Mouse (Mus musculus) hindbrain, postnatal 0 days (tissue): ENCODE data around the gene Tipin. TPM values are rescaled to one million over a fixed set of nuclear protein-coding genes. Genes with fewer than 3 reads are reported as not detected.
A peak's percentile ranks its signal among the peaks of the same experiment; 100 is the strongest.

Source experiments
- ATAC-seq: fragments of 200-750 bp; cut with Nextera tagmentation; 2 replicates; pipeline ENCODE4 v1.8.0; 2017; ENCODE audit warnings: mild to moderate bottlenecking, moderate TSS enrichment, moderate library complexity
- DNase-seq: peaks from one replicate; pipeline ENCODE4 v3.0.0-alpha.2; 2015; ENCODE audit warnings: low spot score
- H3K27ac ChIP-seq: fragments of 300-500 bp; sonication (generic); 2 replicates; pipeline ENCODE4 v1.5.1; 2014; ENCODE audit warnings: mild to moderate bottlenecking
- H3K27me3 ChIP-seq: fragments of 300-500 bp; sonication (generic); 2 replicates; pipeline ENCODE4 v1.6.1; 2014; ENCODE audit warnings: low read length, mixed read lengths; ENCODE audit not compliant: insufficient read depth
- H3K36me3 ChIP-seq: fragments of 300-500 bp; sonication (generic); 2 replicates; pipeline ENCODE4 v1.6.1; 2014; ENCODE audit warnings: low read length, mixed read lengths; ENCODE audit not compliant: insufficient read depth
- H3K4me1 ChIP-seq: fragments of 300-500 bp; sonication (generic); 2 replicates; pipeline ENCODE4 v1.6.1; 2014; ENCODE audit warnings: antibody characterized with exemption, low read length, mixed read lengths; ENCODE audit not compliant: insufficient read depth
- H3K4me2 ChIP-seq: fragments of 300-500 bp; sonication (generic); 2 replicates; pipeline ENCODE4 v1.6.1; 2014; ENCODE audit warnings: low read depth, mild to moderate bottlenecking, low read length, moderate library complexity, mixed read lengths
- H3K4me3 ChIP-seq: fragments of 300-500 bp; sonication (generic); 2 replicates; pipeline ENCODE4 v1.5.1; 2014; ENCODE audit warnings: low read length
- H3K9ac ChIP-seq: fragments of 300-500 bp; sonication (generic); replicated peaks from 2 replicates; pipeline ENCODE4 v1.6.1; 2014; ENCODE audit warnings: mild to moderate bottlenecking, low read length, moderate library complexity, mixed read lengths
- H3K9me3 ChIP-seq: fragments of 300-500 bp; sonication (generic); 2 replicates; pipeline ENCODE4 v1.6.1; 2016; ENCODE audit warnings: low read length, mixed read lengths
- CTCF ChIP-seq: IDR thresholded peaks from 2 replicates; pipeline ENCODE4 v1.5.1; 2016; ENCODE audit warnings: antibody characterized with exemption, control low read depth, low read depth
- whole genome bisulfite sequencing: fragments of 180-500 bp; shearing (Covaris S2); extraction: QIAGEN DNeasy Blood & Tissue Kit; methylation state at CpG from one replicate; pipeline ENCODE4 v1.1.7; 2014; 5-methylcytosine and 5-hydroxymethylcytosine counted together
- polyA plus RNA-seq: library from polyadenylated mRNA; unstranded; fragments of >200 nt; fragmentation: Nextera tagmentation; extraction: Ambion mirVana; gene quantifications from 2 replicates; pipeline ENCODE4 v1.2.1, GENCODE M21; 2015
- total RNA-seq: library from RNA; depleted of rRNA; stranded (reverse); fragments of >200 nt; gene quantifications from 2 replicates; pipeline ENCODE4 v1.2.3, GENCODE M21; 2014; rRNA removed

The Tipin gene
- total and polyA plus RNA-seq, 2 experiments from 2014 or later = 83.7 to 97.0 TPM

GRCm38 (mm10) chr9:64351191-64351590 is 69.8 kb downstream of the Tipin start:
- no peaks in the 10 kb centered on the region for H3K27me3 ChIP-seq
- H3K36me3 ChIP-seq = no peaks in the 10 kb centered on the region
- H3K4me2 ChIP-seq = no peak overlapping the region
- H3K9ac ChIP-seq = no peak overlapping the region
- H3K4me3 ChIP-seq = no peak overlapping the region
- no peaks in the 10 kb centered on the region for H3K4me1 ChIP-seq
- TF ChIP-seq CTCF = peak; percentile 66
- H3K27ac ChIP-seq = no peak overlapping the region
- 43% methylated on average over 3 of the region's 3 CpGs for WGBS
- DNase-seq = no peak
- ATAC-seq = no peak
- no peaks in the 10 kb centered on the region for H3K9me3 ChIP-seq

Other genes with a start within 250 kb of the Tipin start
- gene Lctl, start 164.4 kb upstream of the Tipin start, total RNA-seq = not detected in 2 replicates
- 0.10 TPM in 1 of 2 replicates, not detected in the other for gene Lctl, start 164.4 kb upstream of the Tipin start, polyA plus RNA-seq
- 4.0 and 13.6 TPM in 2 replicates for gene Zwilch, start 108.5 kb upstream of the Tipin start, total RNA-seq
- gene Zwilch, start 108.5 kb upstream of the Tipin start, polyA plus RNA-seq = 3.4 and 3.5 TPM in 2 replicates
- 588 and 616 TPM in 2 replicates for gene Rpl4, start 108.2 kb upstream of the Tipin start, total RNA-seq
- 620 and 630 TPM in 2 replicates for gene Rpl4, start 108.2 kb upstream of the Tipin start, polyA plus RNA-seq
- gene Snapc5, start 102.3 kb upstream of the Tipin start, total RNA-seq = 1.9 and 5.9 TPM in 2 replicates
- gene Snapc5, start 102.3 kb upstream of the Tipin start, polyA plus RNA-seq = 34.4 and 35.0 TPM in 2 replicates
- 0.47 TPM in 1 of 2 replicates, not detected in the other for gene Uchl4, start 46.4 kb upstream of the Tipin start, total RNA-seq
- 1.6 and 2.3 TPM in 2 replicates for gene Uchl4, start 46.4 kb upstream of the Tipin start, polyA plus RNA-seq
- 91.2 and 99.5 TPM in 2 replicates for gene Map2k1, start 27.9 kb upstream of the Tipin start, total RNA-seq
- gene Map2k1, start 27.9 kb upstream of the Tipin start, polyA plus RNA-seq = 77.9 and 81.0 TPM in 2 replicates
- gene Dis3l, start 59.7 kb downstream of the Tipin start, total RNA-seq = 15.3 and 20.9 TPM in 2 replicates
- gene Dis3l, start 59.7 kb downstream of the Tipin start, polyA plus RNA-seq = 15.7 and 16.0 TPM in 2 replicates
- gene Megf11, start 104.0 kb downstream of the Tipin start, total RNA-seq = 38.2 and 42.0 TPM in 2 replicates
- gene Megf11, start 104.0 kb downstream of the Tipin start, polyA plus RNA-seq = 15.9 and 16.1 TPM in 2 replicates